ENCODE assay signal across 25 mouse cellular contexts in genomic region chr17:30149911-30150310, GRCm38 (mm10).
DNase-seq lines count a peak whose midpoint lies in the region; ATAC-seq and TF ChIP-seq lines count a peak whose summit lies in the region.
"Had no signal": no experiment of that assay in that cellular context is flagged by ENCODE, and none has a peak within 500 bp of the region (broad histone marks: within the 10 kb centered on the region; RNA-seq: fewer than 3 reads in every experiment).

No protein-coding gene starts in this region.

- ATAC-seq in hindbrain, embryonic 11.5 days (ENCODE audit: low FRiP score) = peak; percentile 65; the same call in 1 of the 2 replicates
- ATAC-seq in hindbrain, postnatal 0 days = no peak
- peak; percentile 89 for ATAC-seq in midbrain, embryonic 13.5 days
- no peak for ATAC-seq in midbrain, postnatal 0 days (ENCODE audit: low FRiP score)
- ATAC-seq: activated CD4-positive, CD25-positive, alpha-beta regulatory T cell, adult 4 months had no signal

- no peak overlapping the region for H3K27ac ChIP-seq in hindbrain, embryonic 11.5 days (ENCODE audit: low read depth, low read length)
- H3K27ac ChIP-seq in hindbrain, postnatal 0 days = no peak overlapping the region
- H3K27ac ChIP-seq in midbrain, embryonic 13.5 days = peak overlapping the region; percentile 63
- no peak overlapping the region for H3K27ac ChIP-seq in midbrain, postnatal 0 days (ENCODE audit: low read depth, low read length)
- H3K27ac ChIP-seq: embryonic facial prominence, embryonic 12.5 days; kidney, embryonic 15.5 days; limb, embryonic 13.5 days; lung, embryonic 15.5 days had no signal

- H3K4me1 ChIP-seq in hindbrain, embryonic 11.5 days (replicated peaks; ENCODE audit: control insufficient read depth, insufficient read depth, low read length) = 0 out of 2 replicates have a peak, but pooled peaks cover 2% of the 10 kb centered on the region
- H3K4me1 ChIP-seq in hindbrain, postnatal 0 days (ENCODE audit: insufficient read depth, low read length) = 0 out of 2 replicates have a peak, but pooled peaks cover 2% of the 10 kb centered on the region
- peaks cover 66% of the 10 kb centered on the region for H3K4me1 ChIP-seq in midbrain, embryonic 13.5 days (replicated peaks)
- H3K4me1 ChIP-seq in midbrain, postnatal 0 days (ENCODE audit: insufficient read depth, low read length) = peaks cover 6% of the 10 kb centered on the region; the same call in 1 of the 2 replicates

- 74% methylated on average over 6 of the region's 6 CpGs for WGBS in hindbrain, embryonic 11.5 days
- WGBS in hindbrain, postnatal 0 days = 48% methylated on average over 6 of the region's 6 CpGs
- WGBS in midbrain, embryonic 13.5 days = 42% methylated on average over 6 of the region's 6 CpGs
- WGBS in midbrain, postnatal 0 days = 41% methylated on average over 6 of the region's 6 CpGs

- no peak for TF ChIP-seq CTCF in hindbrain, postnatal 0 days (IDR thresholded peaks at IDR 0.05; ENCODE audit: low read depth)
- TF ChIP-seq CTCF in midbrain, postnatal 0 days (IDR thresholded peaks at IDR 0.05) = no peak

- no peaks in the 10 kb centered on the region for H3K9me3 ChIP-seq in hindbrain, embryonic 11.5 days (ENCODE audit: control insufficient read depth, low read length)
- H3K9me3 ChIP-seq in hindbrain, postnatal 0 days (ENCODE audit: low read length) = no peaks in the 10 kb centered on the region
- no peaks in the 10 kb centered on the region for H3K9me3 ChIP-seq in midbrain, embryonic 13.5 days
- no peaks in the 10 kb centered on the region for H3K9me3 ChIP-seq in midbrain, postnatal 0 days (ENCODE audit: low read length)
- H3K9me3 ChIP-seq: embryonic facial prominence, embryonic 12.5 days; heart, embryonic 13.5 days; kidney, embryonic 15.5 days; limb, embryonic 13.5 days; lung, embryonic 15.5 days had no signal

- H3K27me3 ChIP-seq in hindbrain, embryonic 11.5 days (ENCODE audit: control insufficient read depth, insufficient read depth, low read length) = no peaks in the 10 kb centered on the region
- no peaks in the 10 kb centered on the region for H3K27me3 ChIP-seq in hindbrain, postnatal 0 days (ENCODE audit: insufficient read depth, low read length)
- no peaks in the 10 kb centered on the region for H3K27me3 ChIP-seq in midbrain, embryonic 13.5 days
- no peaks in the 10 kb centered on the region for H3K27me3 ChIP-seq in midbrain, postnatal 0 days (ENCODE audit: insufficient read depth, low read length)
- H3K27me3 ChIP-seq: CH12.LX; embryonic facial prominence, embryonic 12.5 days; heart, embryonic 13.5 days; kidney, embryonic 15.5 days; limb, embryonic 13.5 days; lung, embryonic 15.5 days had no signal

- no peak overlapping the region for H3K4me2 ChIP-seq in hindbrain, embryonic 11.5 days (replicated peaks; ENCODE audit: low read depth, low read length)
- H3K4me2 ChIP-seq in hindbrain, postnatal 0 days (ENCODE audit: low read depth, low read length) = no peak overlapping the region
- H3K4me2 ChIP-seq in midbrain, embryonic 13.5 days (replicated peaks) = no peak overlapping the region
- H3K4me2 ChIP-seq in midbrain, postnatal 0 days (ENCODE audit: low read depth, low read length, poor library complexity, severe bottlenecking) = no peak overlapping the region
- H3K4me2 ChIP-seq: embryonic facial prominence, embryonic 12.5 days; heart, embryonic 13.5 days; kidney, embryonic 15.5 days; limb, embryonic 13.5 days; liver, embryonic 11.5 days; lung, embryonic 15.5 days had no signal

- DNase-seq in embryo, embryonic 11 days = peak; percentile 24
- no peak for DNase-seq in embryo, embryonic 10 days (ENCODE audit: low spot score)
- peak; percentile 53 for DNase-seq in hindbrain, embryonic 11.5 days (ENCODE audit: low spot score)
- no peak for DNase-seq in hindbrain, postnatal 0 days (ENCODE audit: low spot score)
- no peak for DNase-seq in midbrain, postnatal 0 days (ENCODE audit: low spot score)
- DNase-seq in retina, embryonic 14.5 days (ENCODE audit: low spot score) = peak; percentile 29
- no peak for DNase-seq in retina, postnatal 1 day
- DNase-seq: adrenal gland, adult 2 months; adrenal gland, postnatal 36 days; cerebellum, adult 8-10 months; cerebellum, postnatal 25 days; heart, postnatal 10 days; kidney, adult 18-20 months; kidney, postnatal 25 days; right cerebral cortex, postnatal 14 days; thymus, postnatal 25 days had no signal

- no peak overlapping the region for H3K9ac ChIP-seq in hindbrain, embryonic 11.5 days (ENCODE audit: low read depth, low read length)
- no peak overlapping the region for H3K9ac ChIP-seq in hindbrain, postnatal 0 days (replicated peaks; ENCODE audit: low read length)
- H3K9ac ChIP-seq in midbrain, embryonic 13.5 days (replicated peaks) = no peak overlapping the region
- H3K9ac ChIP-seq in midbrain, postnatal 0 days (replicated peaks; ENCODE audit: low read length, poor library complexity, severe bottlenecking) = no peak overlapping the region
- H3K9ac ChIP-seq: embryonic facial prominence, embryonic 12.5 days; heart, embryonic 13.5 days; kidney, embryonic 15.5 days; limb, embryonic 13.5 days; lung, embryonic 15.5 days had no signal

- H3K4me3 ChIP-seq in hindbrain, embryonic 11.5 days (ENCODE audit: low read depth, low read length) = no peak overlapping the region
- H3K4me3 ChIP-seq in hindbrain, postnatal 0 days (ENCODE audit: low read length) = no peak overlapping the region
- H3K4me3 ChIP-seq in midbrain, embryonic 13.5 days (replicated peaks) = no peak overlapping the region
- H3K4me3 ChIP-seq in midbrain, postnatal 0 days (ENCODE audit: low read depth, low read length) = no peak overlapping the region
- H3K4me3 ChIP-seq: embryonic facial prominence, embryonic 12.5 days; heart, embryonic 13.5 days; kidney, embryonic 15.5 days; limb, embryonic 13.5 days; lung, embryonic 15.5 days had no signal

- H3K36me3 ChIP-seq in hindbrain, embryonic 11.5 days (ENCODE audit: control insufficient read depth, insufficient read depth, low read length) = no peaks in the 10 kb centered on the region
- no peaks in the 10 kb centered on the region for H3K36me3 ChIP-seq in hindbrain, postnatal 0 days (ENCODE audit: insufficient read depth, low read length)
- no peaks in the 10 kb centered on the region for H3K36me3 ChIP-seq in midbrain, embryonic 13.5 days
- H3K36me3 ChIP-seq in midbrain, postnatal 0 days (ENCODE audit: insufficient read depth, low read length) = no peaks in the 10 kb centered on the region
- H3K36me3 ChIP-seq: embryonic facial prominence, embryonic 12.5 days; heart, embryonic 13.5 days; limb, embryonic 13.5 days; lung, embryonic 15.5 days had no signal

Comparison
In these comparisons a context has a peak if more than half of its experiments do, and no peak if none do; other contexts are left out.
1. DNase-seq: peak in embryo, embryonic 11 days (single experiment), hindbrain, embryonic 11.5 days (single experiment) and retina, embryonic 14.5 days (single experiment); none in embryo, embryonic 10 days (single experiment), hindbrain, postnatal 0 days (single experiment), midbrain, postnatal 0 days (single experiment) and retina, postnatal 1 day (single experiment).
2. ATAC-seq: peak in hindbrain, embryonic 11.5 days (single experiment) and midbrain, embryonic 13.5 days (single experiment); none in hindbrain, postnatal 0 days (single experiment) and midbrain, postnatal 0 days (single experiment).